Mouse (Mus musculus) spleen, postnatal 4 days (tissue): ENCODE measurements around the gene Wdr45b.
"Not testable (repeated sequence)": the region's sequence is repeated elsewhere in the genome, so short reads cannot be mapped to it uniquely, and the experiment has no call there.

Experiments used
- DNase-seq, 2 experiments: peaks; one replicate each; pipeline ENCODE4 v3.0.0; 2022; ENCODE audit warnings: low spot score in 2 of 2

Wdr45b gene

DNA sequence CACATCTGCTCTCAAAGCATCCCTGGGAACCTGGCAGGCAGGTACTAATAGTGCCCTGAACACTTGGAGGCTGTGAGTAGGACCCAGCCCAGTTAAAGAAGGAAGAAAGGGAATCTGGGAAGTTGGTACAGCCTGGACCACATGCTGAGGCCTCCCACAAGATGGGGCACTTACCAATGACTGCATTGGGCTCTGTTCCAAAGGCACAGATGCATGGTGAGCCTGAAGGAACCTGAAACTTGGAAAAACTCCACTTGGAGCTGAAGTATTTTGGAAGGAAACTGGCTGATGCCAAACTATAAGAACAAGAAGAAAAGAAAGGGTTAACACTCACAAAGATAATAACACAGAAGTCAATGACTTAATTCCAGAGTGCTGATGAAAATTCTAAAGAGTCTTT, 25.6 kb downstream of the Wdr45b start:
- DNase-seq = no peak

DNA sequence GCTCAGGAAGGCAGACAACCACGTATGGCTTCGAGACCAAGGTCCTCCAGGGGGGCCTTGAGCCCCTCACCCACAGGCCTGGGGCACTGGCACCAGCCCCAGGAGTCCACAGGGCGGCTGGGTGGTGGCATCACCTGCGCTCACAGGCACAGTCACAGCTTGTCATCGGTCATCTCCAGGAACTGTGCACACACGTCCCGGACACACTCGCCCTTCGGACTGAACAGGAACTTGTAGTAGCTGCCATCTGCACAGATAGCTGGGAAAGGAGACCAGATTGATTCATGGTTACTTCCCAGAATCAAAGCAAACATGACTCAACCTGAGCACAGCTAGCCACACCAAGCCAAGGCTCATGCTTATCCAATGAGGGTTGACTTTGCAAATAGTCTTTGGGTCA, 26.0 kb downstream of the Wdr45b start:
- no peak for DNase-seq

GRCm38 (mm10) chr11:121326681-121327080, 27.6 kb downstream of the Wdr45b start:
- no peak for DNase-seq

- DNase-seq = no peak
Measured at GRCm38 (mm10) chr11:121326034-121326433, 28.2 kb downstream of the Wdr45b start.

- not testable (repeated sequence) for DNase-seq
Measured at GRCm38 (mm10) chr11:121307712-121308111, 46.5 kb downstream of the Wdr45b start.

- no peak for DNase-seq
Measured at GRCm38 (mm10) chr11:121306608-121307007, 47.6 kb downstream of the Wdr45b start.

DNA sequence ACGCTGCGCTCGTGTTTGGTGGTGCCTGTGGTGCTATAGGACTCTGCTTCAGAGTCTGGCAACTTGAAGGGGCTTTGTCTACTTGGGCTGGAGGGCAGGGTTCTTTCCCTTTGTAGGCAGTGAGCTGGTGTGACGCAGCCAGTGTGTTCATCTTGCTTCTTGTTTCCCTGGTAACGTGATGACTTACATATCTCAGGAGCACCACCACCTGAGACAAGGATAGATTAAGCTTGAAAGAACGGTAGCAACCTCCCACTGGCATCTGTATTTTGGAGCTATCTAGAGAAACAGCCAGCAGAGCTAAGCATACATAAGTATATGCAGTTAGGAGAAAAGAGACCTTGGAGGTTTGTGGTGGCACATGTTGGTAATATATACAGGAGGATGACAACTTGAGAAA, 48.9 kb downstream of the Wdr45b start:
- no peak for DNase-seq

- DNase-seq = no peak
Measured at GRCm38 (mm10) chr11:121300265-121300664, 54.0 kb downstream of the Wdr45b start.

DNA sequence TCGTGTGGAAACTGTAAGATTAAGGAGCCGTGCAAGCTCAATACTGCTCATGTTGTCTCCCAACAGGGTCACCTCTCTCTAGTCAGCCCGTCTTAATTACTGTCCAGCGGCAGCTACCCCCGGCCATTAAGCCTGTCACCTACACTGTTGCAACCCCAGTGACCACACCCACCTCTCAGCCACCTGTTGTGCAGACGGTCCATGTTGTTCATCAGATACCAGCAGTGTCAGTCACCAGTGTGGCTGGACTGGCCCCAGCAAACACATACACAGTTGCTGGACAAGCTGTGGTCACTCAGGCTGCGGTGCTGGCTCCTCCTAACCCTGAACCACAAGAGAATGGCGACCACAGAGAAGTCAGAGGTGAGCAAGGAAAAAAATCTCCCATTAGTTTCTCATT, 55.8 kb downstream of the Wdr45b start:
- no peak for DNase-seq

DNA sequence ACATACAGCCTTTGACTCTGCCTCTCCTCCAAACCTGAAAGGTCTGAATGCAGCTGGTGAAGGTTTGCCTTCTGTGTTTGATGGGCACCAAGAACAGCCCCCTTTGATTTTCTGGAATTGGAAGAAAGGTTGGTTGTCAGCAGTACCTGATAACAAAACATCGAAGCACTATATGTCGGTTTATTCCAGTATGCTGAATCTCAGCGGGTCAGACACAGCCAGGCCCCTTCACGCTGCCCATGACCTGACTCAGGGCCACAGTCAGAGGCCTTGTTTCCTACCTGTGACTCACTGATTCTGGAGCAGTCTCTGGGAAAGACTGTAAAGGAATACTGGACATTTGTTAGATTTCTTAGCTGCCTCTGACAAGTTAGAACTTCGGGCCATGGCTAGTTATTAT, 59.5 kb downstream of the Wdr45b start:
- DNase-seq = no peak

DNA sequence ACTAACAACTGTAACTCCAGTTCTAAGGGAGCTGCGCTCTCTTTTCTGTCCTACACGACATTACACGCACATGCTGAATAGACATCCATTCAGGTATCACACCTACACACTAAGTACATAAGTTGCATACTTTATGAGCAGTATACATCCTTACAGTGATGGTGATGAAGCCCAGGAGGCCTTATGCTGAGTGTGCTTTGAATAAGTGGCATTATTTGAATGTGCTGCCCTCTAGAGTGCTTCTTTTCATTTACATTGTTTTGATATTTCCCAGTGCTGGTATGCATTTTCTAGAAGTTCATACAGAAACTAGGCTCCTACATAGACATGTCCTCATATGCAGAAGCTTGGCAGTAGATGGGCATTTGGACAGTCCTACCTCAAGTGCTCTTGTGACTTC, 64.4 kb downstream of the Wdr45b start:
- DNase-seq = no peak

DNA sequence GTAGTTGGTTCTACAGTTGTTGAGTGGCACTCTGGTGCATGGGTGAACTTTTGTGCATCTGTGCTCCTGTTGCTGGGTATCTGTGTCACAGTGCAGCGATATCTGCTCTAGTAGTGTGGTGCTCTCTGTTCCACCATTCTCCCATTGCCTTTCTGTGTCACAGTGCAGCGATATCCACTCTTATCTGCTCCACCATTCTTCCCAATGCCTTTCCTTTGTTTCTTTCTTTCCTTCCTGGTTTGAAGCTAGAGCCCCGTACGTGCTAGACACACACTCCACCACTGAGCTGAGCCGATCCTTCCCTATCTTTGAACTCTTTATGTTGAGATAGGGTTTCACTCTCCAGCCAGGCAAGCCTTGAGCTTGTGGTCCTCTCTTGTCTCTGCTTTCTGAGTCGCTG, 71.3 kb downstream of the Wdr45b start:
- no peak for DNase-seq

DNA sequence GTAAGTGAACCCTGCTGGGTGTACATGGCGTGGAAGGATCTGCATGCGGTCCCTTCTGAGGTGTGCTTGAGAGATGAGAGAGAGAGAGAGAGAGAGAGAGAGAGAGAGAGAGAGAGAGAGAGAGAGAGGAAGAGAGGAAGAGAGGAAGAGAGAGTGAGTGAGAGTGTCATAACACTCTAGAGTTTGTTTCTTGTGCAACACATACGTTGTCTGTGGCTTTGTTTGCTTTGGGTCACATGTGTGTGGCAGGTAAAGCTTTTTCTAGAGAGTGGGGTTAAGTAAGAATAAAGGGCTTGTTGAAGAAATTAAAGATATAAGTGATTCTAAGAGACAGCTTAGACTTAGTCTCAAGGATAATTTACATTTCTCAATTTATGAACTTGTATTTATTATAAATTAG, 76.2 kb downstream of the Wdr45b start:
- DNase-seq = no peak

DNA sequence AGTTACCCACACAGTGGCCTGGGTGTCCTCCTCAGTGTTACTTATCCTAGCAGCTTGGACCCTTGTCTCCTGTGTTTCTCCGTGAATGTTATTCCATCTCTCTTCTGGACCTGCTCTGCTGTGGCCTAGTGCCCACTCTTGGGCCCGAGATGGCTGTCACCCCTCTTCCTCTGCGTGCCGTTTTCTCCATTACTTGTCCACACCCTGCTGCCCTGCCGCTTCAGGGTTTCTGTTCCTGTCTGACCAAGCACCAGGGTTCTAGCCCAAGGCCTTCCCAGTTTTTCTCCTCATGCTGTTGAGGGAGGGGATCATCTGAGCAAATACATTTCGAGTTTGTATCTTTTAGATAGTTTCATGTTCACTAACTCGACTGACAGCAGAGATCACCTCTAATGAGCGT, 76.7 kb downstream of the Wdr45b start:
- DNase-seq = no peak
